Mouse (Mus musculus): ENCODE measurements around the gene Pygo2.

DNA sequence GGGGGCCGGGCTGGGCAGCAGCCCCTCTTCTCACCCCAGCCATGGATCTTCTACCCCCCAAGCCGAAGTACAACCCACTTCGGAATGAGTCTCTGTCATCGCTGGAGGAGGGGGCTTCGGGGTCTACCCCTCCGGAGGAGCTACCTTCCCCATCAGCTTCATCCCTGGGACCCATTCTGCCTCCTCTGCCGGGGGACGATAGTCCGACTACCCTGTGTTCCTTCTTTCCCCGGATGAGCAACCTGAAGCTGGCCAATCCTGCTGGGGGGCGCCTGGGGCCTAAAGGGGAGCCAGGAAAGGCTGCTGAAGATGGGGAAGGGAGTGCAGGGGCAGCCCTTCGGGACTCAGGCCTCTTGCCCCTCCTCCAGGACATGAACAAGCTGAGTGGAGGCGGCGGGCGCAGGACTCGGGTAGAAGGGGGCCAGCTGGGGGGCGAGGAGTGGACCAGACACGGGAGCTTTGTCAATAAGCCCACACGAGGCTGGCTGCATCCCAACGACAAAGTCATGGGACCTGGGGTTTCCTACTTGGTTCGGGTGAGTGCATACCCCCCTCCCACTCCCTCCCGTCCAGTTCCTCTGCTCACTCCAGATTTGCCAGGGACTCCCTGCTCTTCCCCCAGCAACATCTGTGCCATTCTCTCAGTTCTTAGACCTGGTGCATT lies 8.1 kb upstream of the Pygo2 start:
- no peak for TF ChIP-seq CTCF (conservative IDR thresholded peaks at IDR 0.05 in 1 of 2, IDR thresholded peaks at IDR 0.05 in 1 of 2; ENCODE audit: low read depth in 2 of 2, low read length in 2 of 2)
- TF ChIP-seq POLR2A (IDR thresholded peaks at IDR 0.05; ENCODE audit: low read depth, low read length) = no peak
- TF ChIP-seq JUND (conservative IDR thresholded peaks at IDR 0.05; ENCODE audit: low read depth, low read length) = no peak

Data from CH12.LX (cell line).